Mouse (Mus musculus) embryonic fibroblast, embryonic 13.5 days (primary cell): ENCODE measurements around the gene Mllt10.

Source experiments
- CTCF ChIP-seq: IDR thresholded peaks from 2 replicates; pipeline ENCODE4 v1.5.1; 2011; ENCODE audit warnings: mild to moderate bottlenecking, control low read depth, low read length, moderate library complexity, borderline replicate concordance; ENCODE audit not compliant: insufficient read depth
- POLR2A ChIP-seq: IDR thresholded peaks from 2 replicates; pipeline ENCODE4 v1.6.1; 2011; ENCODE audit warnings: low read depth, mild to moderate bottlenecking, control low read depth, low read length, moderate library complexity

DNA sequence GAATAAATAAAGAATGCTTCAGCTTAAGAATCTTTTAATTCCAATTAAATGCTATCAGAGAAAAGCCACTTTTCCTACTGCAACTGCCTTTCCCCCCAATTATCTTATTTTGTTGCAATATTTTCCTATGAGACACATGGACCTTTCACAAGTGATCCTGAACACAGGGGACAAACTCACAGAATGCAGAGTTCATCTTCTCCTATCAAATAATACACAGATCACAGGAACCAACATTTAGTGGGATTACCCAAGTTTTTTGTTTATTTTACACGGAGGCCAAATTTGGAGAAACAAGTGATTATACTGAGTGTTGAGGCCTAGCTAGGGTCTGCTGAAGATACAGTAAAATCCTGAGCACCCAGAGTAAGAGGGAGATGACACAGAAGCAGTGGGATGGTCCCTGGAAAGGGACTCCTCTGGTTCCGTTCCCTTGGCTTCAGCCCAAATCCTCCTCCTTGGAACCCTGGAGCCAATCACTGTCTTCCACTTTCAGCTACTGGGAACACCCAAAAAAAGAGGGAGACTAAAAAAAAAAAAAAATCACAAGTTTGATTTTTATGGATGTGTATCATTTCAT lies 996 bp upstream of the Mllt10 start:
- TF ChIP-seq CTCF (no peak), POLR2A (no peak)
